Mouse (Mus musculus): ENCODE results near the gene Acbd4.

DNA sequence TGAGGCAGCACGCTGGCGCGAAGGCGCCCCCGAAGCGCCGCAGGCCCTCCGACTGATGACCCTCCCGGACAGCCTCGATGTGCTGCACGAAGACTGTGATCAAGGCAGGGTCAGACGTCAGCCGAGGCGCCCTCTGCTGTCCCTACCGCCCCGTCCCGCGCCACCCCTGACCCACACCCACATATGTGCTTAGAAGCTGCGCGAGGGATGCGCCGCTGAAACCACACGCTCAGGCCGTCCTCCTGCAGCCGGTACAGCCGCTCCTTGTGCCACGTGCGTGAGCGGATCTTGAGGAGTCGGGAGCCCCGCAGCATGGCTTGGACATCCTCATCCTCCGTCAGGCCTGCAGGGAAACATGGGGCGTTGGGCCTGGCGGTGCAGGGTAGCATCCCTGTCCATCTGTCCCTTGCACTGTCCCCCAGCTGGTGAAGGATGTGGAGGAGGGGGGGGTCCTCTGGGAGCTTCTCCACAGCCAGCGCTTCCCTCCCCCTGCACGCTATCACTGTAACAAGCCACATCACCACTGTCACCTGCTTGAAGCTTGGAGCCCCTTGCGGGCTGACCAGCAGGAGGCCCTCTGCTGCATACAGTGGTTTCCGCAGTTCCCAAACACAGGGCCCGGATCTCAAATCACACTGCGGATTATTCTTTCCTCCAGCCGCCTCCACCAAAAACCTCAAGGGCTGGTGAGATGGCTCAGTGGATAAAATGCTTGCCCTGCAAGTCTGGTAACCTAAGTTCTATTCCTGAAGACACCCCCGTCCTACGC lies 21.0 kb upstream of the Acbd4 start:
- TF ChIP-seq CTCF (IDR thresholded peaks at IDR 0.05; ENCODE audit: extremely low read depth, insufficient read depth, low read length) (no peak), POLR2A (IDR thresholded peaks at IDR 0.05; ENCODE audit: extremely low read depth, insufficient read depth, low read length) (no peak)
